Mouse (Mus musculus): Measurements from ENCODE around the gene Tiam1. TPM values are rescaled to one million over a fixed set of nuclear protein-coding genes. Genes with fewer than 3 reads are reported as not detected.
"Not testable (repeated sequence)": the region's sequence is repeated elsewhere in the genome, so short reads cannot be mapped to it uniquely, and the experiment has no call there.

Tiam1 gene
- polyA plus RNA-seq, 1 experiment from 2014 or later, result 12.3 TPM

GRCm38 (mm10) chr16:90072651-90073050, 70.9 kb downstream of the Tiam1 start:
- Histone ChIP-seq H3K9ac (no peak overlapping the region), H3K4me3 (replicated peaks) (no peak overlapping the region), H3K9me3 (no peaks in the 10 kb centered on the region), H3K36me3 (no peaks in the 10 kb centered on the region), H3K27me3 (replicated peaks) (no peaks in the 10 kb centered on the region), H3K4me1 (replicated peaks) (peaks cover 16% of the 10 kb centered on the region), H3K4me2 (replicated peaks) (peak overlapping the region; percentile 24; the same call in 1 of the 2 replicates), H3K27ac (no peak overlapping the region)
- ATAC-seq, result peak; percentile 42
- whole genome bisulfite sequencing, result 10% methylated on average over 15 of the region's 15 CpGs

DNA sequence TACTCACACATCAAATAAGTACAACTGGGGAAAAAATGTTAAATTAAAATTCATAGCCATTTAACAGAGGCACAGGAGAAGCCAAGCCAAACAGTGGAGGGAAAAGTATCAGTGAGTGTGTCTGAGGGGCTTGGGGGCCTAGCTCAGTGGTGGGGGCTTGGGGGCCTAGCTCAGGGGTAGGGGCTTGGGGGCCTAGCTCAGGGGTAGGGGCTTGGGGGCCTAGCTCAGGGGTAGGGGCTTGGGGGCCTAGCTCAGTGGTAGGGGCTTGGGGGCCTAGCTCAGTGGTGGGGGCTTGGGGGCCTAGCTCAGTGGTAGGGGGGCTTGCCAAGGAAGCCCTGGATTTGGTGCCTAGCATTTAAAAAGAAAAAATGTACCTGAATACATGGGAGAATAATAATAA, 72.4 kb downstream of the Tiam1 start:
- H3K4me3 ChIP-seq (replicated peaks); ATAC-seq; H3K36me3 ChIP-seq; H3K4me2 ChIP-seq (replicated peaks); H3K9me3 ChIP-seq; H3K9ac ChIP-seq; H3K27me3 ChIP-seq (replicated peaks); H3K27ac ChIP-seq: not testable (repeated sequence)
- H3K4me1 ChIP-seq (replicated peaks), result peaks cover 16% of the 10 kb centered on the region

DNA sequence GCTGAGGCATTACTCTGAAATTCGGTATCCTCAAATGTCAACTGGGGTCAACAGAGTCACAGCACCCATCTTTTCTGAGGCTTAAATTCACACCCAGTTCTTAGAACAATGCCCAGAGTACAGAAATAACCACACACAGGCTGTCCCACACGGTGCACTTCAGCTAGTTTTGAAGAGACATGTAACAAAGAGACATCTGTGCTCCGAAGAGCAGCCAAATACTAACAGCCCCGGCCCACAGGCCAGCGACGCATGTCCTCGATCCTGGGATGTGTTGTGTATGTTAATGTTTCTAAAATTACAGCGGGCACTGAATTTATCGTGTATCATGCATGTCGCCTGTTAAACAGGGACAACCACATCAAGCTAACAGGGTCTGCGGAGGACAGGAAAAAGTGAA, 73.5 kb downstream of the Tiam1 start:
- Histone ChIP-seq H3K9ac (no peak overlapping the region), H3K36me3 (no peaks in the 10 kb centered on the region), H3K4me2 (replicated peaks) (no peak overlapping the region), H3K4me3 (replicated peaks) (no peak overlapping the region), H3K9me3 (no peaks in the 10 kb centered on the region), H3K27me3 (replicated peaks) (no peaks in the 10 kb centered on the region), H3K27ac (no peak overlapping the region), H3K4me1 (replicated peaks) (peaks cover 16% of the 10 kb centered on the region)
- no peak for ATAC-seq
- 79% methylated on average over 11 of the region's 11 CpGs for WGBS

DNA sequence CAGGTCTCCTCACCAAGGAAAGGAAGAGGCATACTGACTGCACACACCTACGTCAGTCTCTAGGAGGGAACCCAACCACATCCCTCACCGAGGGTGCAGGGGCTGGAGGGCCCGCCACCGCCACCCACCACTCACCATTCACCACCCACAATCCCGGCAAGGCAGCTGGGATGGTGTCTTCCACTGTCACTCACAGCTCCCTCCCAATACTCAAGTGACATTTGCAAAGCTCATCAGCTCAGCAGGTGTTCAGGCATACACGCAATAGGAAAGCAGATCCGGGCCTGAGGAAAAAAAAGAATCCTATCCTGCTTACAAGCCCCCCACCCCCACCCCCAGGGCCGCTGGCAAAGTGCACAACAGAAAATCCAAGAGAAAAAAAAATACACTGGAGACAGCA, 74.4 kb downstream of the Tiam1 start:
- ATAC-seq, result no peak
- Histone ChIP-seq H3K4me2 (replicated peaks) (no peak overlapping the region), H3K9me3 (no peaks in the 10 kb centered on the region), H3K27me3 (replicated peaks) (no peaks in the 10 kb centered on the region), H3K27ac (no peak overlapping the region), H3K9ac (no peak overlapping the region), H3K4me3 (replicated peaks) (no peak overlapping the region), H3K4me1 (replicated peaks) (peaks cover 16% of the 10 kb centered on the region), H3K36me3 (no peaks in the 10 kb centered on the region)
- 82% methylated on average over 8 of the region's 8 CpGs for WGBS

DNA sequence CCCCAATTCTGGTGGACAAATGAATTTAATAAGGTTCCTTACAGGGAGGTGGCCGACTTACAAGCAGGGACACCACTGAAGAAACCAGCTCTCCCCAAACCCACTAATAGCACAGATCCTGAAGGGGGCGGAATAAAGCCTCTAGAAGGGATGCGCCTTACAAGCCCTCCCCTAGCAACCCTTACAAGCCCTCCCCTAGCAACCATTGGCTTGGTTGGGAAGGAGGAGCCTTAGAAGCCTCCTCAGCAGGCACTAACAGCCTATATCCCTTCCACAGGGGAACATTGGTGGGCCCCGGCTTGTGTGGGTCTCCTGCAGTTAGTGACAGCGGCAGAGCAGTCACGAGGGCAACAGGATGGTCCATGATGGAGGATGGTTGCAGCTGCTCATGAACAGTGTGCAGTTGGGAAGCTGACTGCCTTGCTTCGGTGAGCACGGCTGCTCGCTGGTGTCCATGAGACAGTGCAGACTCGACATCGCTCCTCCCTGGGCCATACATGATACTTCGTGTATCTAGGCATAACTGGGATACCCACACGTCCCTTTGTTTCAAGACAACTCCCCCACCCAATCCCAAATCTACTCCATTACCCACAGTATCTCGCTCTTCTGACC, 90.6 kb downstream of the Tiam1 start:
- H3K4me2 ChIP-seq (replicated peaks), result no peak overlapping the region
- H3K27ac ChIP-seq, result no peak overlapping the region
- no peak overlapping the region for H3K9ac ChIP-seq
- no peaks in the 10 kb centered on the region for H3K9me3 ChIP-seq
- 0 out of 2 replicates have a peak, but pooled peaks cover 3% of the 10 kb centered on the region for H3K4me1 ChIP-seq (replicated peaks)
- no peak overlapping the region for H3K4me3 ChIP-seq (replicated peaks)
- WGBS, result 67% methylated on average over 14 of the region's 14 CpGs
- H3K27me3 ChIP-seq (replicated peaks), result no peaks in the 10 kb centered on the region
- H3K36me3 ChIP-seq, result no peaks in the 10 kb centered on the region
- ATAC-seq, result peak; percentile 79

GRCm38 (mm10) chr16:90052409-90052808, 91.2 kb downstream of the Tiam1 start:
- Histone ChIP-seq H3K9ac (no peak overlapping the region), H3K9me3 (no peaks in the 10 kb centered on the region), H3K36me3 (no peaks in the 10 kb centered on the region), H3K4me3 (replicated peaks) (no peak overlapping the region), H3K27ac (no peak overlapping the region), H3K4me2 (replicated peaks) (no peak overlapping the region), H3K4me1 (replicated peaks) (0 out of 2 replicates have a peak, but pooled peaks cover 3% of the 10 kb centered on the region), H3K27me3 (replicated peaks) (no peaks in the 10 kb centered on the region)
- WGBS, result 36% methylated on average over 11 of the region's 11 CpGs
- ATAC-seq, result 0 out of 2 replicates have a peak, but pooled peaks have one; percentile 6

GRCm38 (mm10) chr16:90051051-90051450, 92.5 kb downstream of the Tiam1 start:
- Histone ChIP-seq H3K9me3 (no peaks in the 10 kb centered on the region), H3K4me2 (replicated peaks) (no peak overlapping the region), H3K36me3 (no peaks in the 10 kb centered on the region), H3K4me1 (replicated peaks) (0 out of 2 replicates have a peak, but pooled peaks cover 3% of the 10 kb centered on the region), H3K9ac (no peak overlapping the region), H3K27me3 (replicated peaks) (no peaks in the 10 kb centered on the region), H3K27ac (no peak overlapping the region), H3K4me3 (replicated peaks) (no peak overlapping the region)
- no peak for ATAC-seq
- WGBS, result 84% methylated on average over 7 of the region's 7 CpGs

GRCm38 (mm10) chr16:90047841-90048240, 95.7 kb downstream of the Tiam1 start:
- Histone ChIP-seq H3K9me3 (no peaks in the 10 kb centered on the region), H3K36me3 (no peaks in the 10 kb centered on the region), H3K9ac (no peak overlapping the region), H3K4me1 (replicated peaks) (0 out of 2 replicates have a peak, but pooled peaks cover 3% of the 10 kb centered on the region), H3K27ac (no peak overlapping the region), H3K27me3 (replicated peaks) (no peaks in the 10 kb centered on the region), H3K4me2 (replicated peaks) (no peak overlapping the region), H3K4me3 (replicated peaks) (no peak overlapping the region)
- 87% methylated on average over 6 of the region's 6 CpGs for WGBS
- no peak for ATAC-seq

- 38% methylated on average over 12 of the region's 12 CpGs for WGBS
- Histone ChIP-seq H3K4me1 (replicated peaks) (no peaks in the 10 kb centered on the region), H3K4me2 (replicated peaks) (no peak overlapping the region), H3K27ac (no peak overlapping the region), H3K4me3 (replicated peaks) (no peak overlapping the region), H3K9ac (no peak overlapping the region), H3K27me3 (replicated peaks) (no peaks in the 10 kb centered on the region), H3K36me3 (no peaks in the 10 kb centered on the region), H3K9me3 (no peaks in the 10 kb centered on the region)
- peak; percentile 34; the same call in 1 of the 2 replicates for ATAC-seq
These were observed 96.9 kb downstream of the Tiam1 start for GRCm38 (mm10) chr16:90046494-90047158.

GRCm38 (mm10) chr16:90045611-90046010, 98.0 kb downstream of the Tiam1 start:
- 93% methylated on average over 8 of the region's 8 CpGs for WGBS
- Histone ChIP-seq H3K36me3 (no peaks in the 10 kb centered on the region), H3K27ac (no peak overlapping the region), H3K9me3 (no peaks in the 10 kb centered on the region), H3K9ac (no peak overlapping the region), H3K4me2 (replicated peaks) (no peak overlapping the region), H3K27me3 (replicated peaks) (no peaks in the 10 kb centered on the region), H3K4me3 (replicated peaks) (no peak overlapping the region), H3K4me1 (replicated peaks) (no peaks in the 10 kb centered on the region)
- ATAC-seq, result no peak

DNA sequence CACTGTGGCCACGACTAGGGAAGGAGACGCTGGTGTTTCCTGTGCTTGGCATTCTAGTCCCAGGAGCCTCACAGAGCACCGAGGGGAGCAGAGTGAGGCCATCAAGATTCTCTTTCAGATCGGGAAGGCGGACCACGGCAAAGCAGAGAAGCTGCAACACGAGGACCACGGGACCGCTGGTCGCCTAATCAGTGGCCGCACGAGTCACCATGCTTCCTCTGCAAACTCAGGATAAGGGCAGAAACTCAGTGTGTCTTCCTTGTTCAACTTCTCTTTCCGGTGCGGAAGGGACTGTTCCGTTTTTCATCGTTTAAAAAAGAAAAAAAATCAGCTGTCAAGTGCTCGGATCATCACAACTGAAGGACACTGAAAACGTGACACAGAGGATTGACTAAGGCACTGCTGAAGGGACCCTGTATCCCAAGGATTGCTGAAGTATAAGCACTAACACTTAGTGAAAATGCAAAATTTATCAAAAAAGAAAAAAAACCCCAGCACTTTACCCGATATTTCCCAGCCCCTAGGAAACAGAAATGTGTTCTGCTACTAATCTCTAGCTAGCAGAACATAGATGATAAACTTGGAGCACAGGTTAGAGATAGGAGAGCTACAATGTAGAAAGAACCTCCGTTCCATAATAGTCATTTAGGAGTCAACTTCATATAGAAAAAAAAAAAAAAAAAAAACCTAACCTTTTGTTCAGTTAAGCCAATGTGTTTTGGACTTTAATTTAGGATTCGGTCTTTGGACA, 99.4 kb downstream of the Tiam1 start:
- H3K4me2 ChIP-seq (replicated peaks), result no peak overlapping the region
- H3K27me3 ChIP-seq (replicated peaks), result no peaks in the 10 kb centered on the region
- no peaks in the 10 kb centered on the region for H3K4me1 ChIP-seq (replicated peaks)
- ATAC-seq, result no peak
- H3K4me3 ChIP-seq (replicated peaks), result no peak overlapping the region
- H3K27ac ChIP-seq, result no peak overlapping the region
- H3K36me3 ChIP-seq, result no peaks in the 10 kb centered on the region
- no peak overlapping the region for H3K9ac ChIP-seq
- no peaks in the 10 kb centered on the region for H3K9me3 ChIP-seq
- WGBS, result 85% methylated on average over 21 of the region's 21 CpGs

- 0 out of 2 replicates have a peak, but pooled peaks have one; percentile 43 for ATAC-seq
- H3K9ac ChIP-seq, result no peak overlapping the region
- WGBS, result 85% methylated on average over 10 of the region's 10 CpGs
- H3K27me3 ChIP-seq (replicated peaks), result no peaks in the 10 kb centered on the region
- H3K4me2 ChIP-seq (replicated peaks), result no peak overlapping the region
- H3K36me3 ChIP-seq, result no peaks in the 10 kb centered on the region
- no peak overlapping the region for H3K27ac ChIP-seq
- H3K4me3 ChIP-seq (replicated peaks), result no peak overlapping the region
- H3K4me1 ChIP-seq (replicated peaks), result no peaks in the 10 kb centered on the region
- no peaks in the 10 kb centered on the region for H3K9me3 ChIP-seq
These were observed 100.7 kb downstream of the Tiam1 start for GRCm38 (mm10) chr16:90042874-90043273.
